Mouse (Mus musculus): ENCODE measurements around the gene Stox2.

The Stox2 gene

DNA sequence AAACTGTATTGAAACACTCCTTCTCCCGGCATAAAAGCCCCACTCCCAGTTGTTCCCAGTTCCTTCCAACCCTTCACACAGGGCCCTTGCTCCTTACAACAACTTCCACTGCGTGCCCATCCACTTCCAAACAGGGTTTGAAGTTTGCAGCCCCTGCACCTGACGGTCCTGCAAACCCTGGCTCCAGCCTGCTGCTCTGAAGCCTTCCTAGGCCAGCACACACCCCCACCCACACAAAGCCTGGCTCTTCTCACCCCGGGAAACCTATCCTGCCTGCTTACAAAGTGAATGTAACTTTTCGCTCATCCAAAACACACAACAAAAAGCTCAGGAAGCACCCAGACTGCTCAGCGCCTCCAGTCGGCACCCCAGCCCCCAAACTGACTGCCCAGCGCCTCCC, 37.1 kb downstream of the Stox2 start:
- DNase-seq (ENCODE audit: low spot score), result no peak

GRCm38 (mm10) chr8:47404852-47405251, 41.3 kb downstream of the Stox2 start:
- DNase-seq (ENCODE audit: low spot score), result no peak

DNA sequence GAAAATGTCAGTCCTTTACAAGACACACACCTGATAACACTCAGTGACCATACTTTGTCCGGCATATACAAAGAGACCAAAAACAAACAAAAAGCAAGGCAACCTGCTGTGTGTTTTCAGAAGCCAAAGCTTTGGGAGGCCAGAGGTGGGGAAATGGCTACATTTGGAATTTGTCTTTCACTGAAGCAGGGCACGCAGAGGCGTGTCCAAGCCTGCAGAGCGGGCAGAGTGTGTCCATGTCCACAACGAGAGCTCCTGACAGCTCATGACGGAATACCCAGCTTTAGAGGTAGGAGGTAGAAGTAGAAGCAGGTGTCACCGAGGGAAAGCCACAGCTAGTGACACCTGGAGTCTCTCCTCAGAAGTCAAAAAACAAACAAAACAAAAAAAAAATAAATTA, 53.2 kb downstream of the Stox2 start:
- DNase-seq (ENCODE audit: low spot score), result no peak

DNA sequence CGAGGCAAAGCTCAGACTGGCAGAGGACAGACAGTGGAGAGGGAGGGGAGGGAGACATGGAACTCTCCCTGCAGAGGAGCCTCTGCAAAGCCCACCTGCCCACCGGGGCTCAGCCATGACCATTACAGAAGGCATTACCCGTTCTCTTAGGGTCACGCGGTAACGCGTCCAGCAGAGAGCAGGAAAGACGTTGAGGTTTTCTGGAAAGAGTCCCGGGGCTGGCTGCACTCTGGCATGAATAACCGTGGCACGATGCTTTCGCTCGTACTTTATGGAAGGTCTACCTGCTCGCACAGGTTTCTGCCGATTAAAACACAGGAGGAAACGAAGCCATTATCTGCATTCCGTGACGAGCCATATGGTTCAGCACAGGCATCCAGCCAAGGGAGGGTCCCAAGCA, 53.9 kb downstream of the Stox2 start:
- no peak for DNase-seq (ENCODE audit: low spot score)

DNA sequence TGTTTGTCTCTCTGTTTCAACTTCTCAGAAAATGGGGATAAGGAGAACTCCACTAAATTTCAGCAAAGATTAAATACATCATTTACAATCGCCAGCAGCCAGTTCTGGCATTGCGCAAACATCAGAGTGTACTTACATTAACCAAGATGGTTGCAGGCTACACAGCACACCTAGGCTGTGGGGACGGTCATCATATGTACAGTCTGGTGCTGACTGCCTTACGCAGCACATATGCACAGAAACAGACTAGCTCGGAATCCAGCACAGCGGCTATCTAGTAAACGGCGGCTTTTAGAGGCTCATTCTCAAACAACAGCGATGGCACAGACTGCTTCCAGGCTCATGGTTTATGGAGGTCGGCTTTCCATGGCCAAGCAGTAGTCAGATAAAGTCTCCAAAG, 54.3 kb downstream of the Stox2 start:
- DNase-seq (ENCODE audit: low spot score), result no peak

GRCm38 (mm10) chr8:47389430-47389829, 56.7 kb downstream of the Stox2 start:
- no peak for DNase-seq (ENCODE audit: low spot score)

GRCm38 (mm10) chr8:47388171-47388570, 58.0 kb downstream of the Stox2 start:
- DNase-seq (ENCODE audit: low spot score), result no peak

- no peak for DNase-seq (ENCODE audit: low spot score)
Observed at GRCm38 (mm10) chr8:47385810-47386209, 60.4 kb downstream of the Stox2 start.

GRCm38 (mm10) chr8:47384151-47384550, 62.0 kb downstream of the Stox2 start:
- DNase-seq (ENCODE audit: low spot score), result no peak

DNA sequence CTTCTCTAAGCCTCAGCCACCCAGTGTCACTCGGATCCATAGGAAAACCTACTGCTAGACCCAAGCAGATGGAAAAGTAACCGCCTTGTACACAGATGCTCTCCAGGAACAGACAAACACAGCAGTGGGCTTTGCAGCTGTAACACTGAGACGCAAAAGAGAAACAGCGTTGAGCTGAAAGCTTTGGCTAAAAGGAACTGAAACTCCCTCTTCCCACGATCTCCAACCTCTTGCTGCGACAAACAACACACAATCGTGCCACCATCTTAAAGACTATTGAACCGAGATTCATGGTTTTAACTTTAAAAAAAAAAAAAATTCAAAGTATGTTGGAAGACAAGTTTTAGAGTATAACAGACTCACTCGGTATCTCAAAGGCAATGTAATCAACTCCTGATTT, 62.5 kb downstream of the Stox2 start:
- DNase-seq (ENCODE audit: low spot score), result no peak

DNA sequence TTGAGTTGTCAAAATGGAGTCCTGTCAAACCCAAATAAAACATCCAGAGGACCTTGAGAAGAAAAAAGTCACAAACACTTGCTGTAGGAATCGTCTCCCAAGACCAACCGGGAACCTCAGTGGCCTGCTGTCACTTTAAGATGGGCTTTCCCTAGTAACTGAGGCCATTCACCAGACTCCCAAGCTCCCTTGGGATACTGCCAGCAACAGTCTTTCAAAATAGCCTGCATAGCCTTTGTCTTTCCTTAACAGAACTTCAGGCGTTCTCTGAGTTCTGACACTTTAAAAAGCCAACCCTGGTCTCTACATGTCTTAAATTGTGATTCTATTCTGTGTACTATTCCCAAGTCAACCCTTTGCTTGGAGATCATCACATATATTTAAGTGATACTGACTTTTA, 64.9 kb downstream of the Stox2 start:
- DNase-seq (ENCODE audit: low spot score), result no peak

DNA sequence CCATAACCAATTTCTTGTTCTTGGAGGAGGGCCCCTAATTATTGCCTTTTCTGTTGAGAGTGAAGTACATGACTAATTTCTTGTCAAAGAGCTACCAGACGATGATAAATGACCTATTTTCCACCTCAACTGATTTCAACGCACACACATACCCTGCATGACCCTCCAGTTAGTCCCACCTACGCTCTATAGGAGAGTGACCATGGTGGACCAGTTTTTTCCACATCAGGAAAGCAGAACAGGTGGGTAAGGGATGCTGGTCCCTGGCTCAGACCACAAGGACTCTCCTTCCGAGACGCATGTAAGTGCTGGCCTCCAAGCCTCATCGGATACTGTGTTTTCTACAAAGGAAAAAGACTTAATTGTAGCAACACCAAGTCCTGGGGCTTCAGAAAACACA, 65.4 kb downstream of the Stox2 start:
- DNase-seq (ENCODE audit: low spot score), result no peak

DNA sequence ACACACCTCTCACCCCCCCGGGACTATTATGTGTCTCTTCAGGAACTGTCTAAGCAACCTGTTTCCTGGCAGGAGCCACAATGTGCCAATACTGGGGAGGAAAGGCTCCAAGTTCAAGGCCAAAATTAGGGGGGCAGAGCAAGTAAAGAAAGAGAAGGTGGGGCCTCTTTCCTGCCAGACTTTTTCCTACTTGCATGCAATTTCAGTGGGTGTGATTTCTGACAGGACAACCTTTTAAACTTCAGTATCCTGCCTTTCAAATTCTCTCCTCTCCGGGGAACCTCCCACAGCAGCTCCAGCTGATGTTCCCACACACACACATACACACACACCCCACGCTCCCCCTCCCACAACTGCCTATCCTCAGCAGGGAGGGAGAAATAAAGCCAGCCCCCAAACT, 66.1 kb downstream of the Stox2 start:
- DNase-seq (ENCODE audit: low spot score), result no peak

GRCm38 (mm10) chr8:47376651-47377050, 69.5 kb downstream of the Stox2 start:
- no peak for DNase-seq (ENCODE audit: low spot score)

DNA sequence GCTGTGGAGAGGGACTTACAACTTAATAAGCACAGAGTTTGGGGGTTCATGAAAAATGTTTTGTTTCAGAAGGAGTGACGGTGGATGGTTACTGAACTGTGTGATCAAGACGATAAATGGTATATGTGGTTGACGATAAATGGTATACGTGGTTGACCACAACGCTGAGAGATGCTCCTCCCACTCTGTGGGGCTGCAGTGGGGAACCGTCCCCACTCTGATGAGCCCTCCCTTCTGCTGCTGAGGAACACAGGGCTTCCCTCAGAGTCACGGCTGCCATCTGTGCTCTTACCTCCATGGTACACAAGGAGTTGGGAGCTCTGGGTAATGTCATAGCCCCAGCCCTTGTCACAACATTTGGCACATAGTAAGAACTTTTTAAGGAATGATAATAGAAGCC, 72.4 kb downstream of the Stox2 start:
- no peak for DNase-seq (ENCODE audit: low spot score)

- DNase-seq (ENCODE audit: low spot score), result no peak
Observed at GRCm38 (mm10) chr8:47371539-47371938, 74.6 kb downstream of the Stox2 start.

DNA sequence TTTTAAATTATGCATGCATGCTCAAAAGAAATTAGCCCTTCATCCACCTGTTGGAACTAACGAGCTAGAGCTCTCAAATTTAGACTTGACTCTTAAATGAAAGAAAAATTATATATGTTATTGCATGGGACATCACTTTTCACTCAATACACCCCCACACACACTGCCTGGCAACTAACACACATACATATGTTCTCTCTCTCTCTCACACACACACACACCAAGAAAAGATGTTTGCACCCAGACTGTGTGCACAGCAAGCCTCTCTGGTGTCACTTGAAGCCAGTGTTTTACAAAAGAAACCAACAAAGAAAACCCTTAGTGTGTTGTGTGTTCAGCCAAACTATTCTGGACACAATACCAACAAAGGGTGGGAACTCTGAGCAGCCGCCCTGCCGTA, 75.1 kb downstream of the Stox2 start:
- DNase-seq (ENCODE audit: low spot score), result no peak

GRCm38 (mm10) chr8:47370421-47371080, 75.6 kb downstream of the Stox2 start:
- peak; percentile 90 for DNase-seq (ENCODE audit: low spot score)

GRCm38 (mm10) chr8:47369949-47370348, 76.2 kb downstream of the Stox2 start:
- DNase-seq (ENCODE audit: low spot score), result no peak

DNA sequence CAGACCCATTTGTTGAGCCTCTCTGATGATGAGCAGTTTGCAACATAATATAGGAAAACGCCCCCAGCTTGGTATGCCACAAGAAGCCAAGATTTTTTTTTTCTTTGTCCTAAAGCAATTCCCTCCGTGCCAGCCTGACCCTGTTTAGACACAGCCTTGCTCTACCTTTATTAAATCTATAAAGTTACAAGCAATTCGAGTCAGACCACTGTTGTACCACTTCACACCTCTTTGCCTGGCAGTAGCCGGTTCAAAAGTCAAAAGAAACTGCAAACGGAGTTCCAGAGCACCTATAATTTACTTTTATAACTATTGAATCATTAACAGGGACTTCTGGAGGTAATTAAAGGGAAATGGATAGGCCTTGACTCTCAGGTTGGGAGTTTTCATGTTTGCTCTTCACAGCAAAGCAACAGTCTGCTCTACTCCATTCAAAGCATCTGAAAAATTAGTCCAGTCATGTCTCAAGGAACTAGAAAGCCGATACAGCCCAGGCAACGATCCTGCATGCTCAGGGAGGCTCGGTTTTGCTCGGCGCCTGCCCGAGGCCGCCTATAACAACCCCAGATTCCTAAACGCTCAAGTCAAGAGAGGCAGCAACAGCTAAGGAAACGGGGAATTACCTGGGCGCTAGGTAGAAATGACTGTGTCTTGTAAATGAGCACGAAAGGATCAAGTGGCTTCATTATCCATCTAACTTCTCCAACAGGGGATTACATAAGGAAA, 77.0 kb downstream of the Stox2 start:
- no peak for DNase-seq (ENCODE audit: low spot score)

- no peak for DNase-seq (ENCODE audit: low spot score)
Observed at GRCm38 (mm10) chr8:47367029-47367428, 79.1 kb downstream of the Stox2 start.

DNA sequence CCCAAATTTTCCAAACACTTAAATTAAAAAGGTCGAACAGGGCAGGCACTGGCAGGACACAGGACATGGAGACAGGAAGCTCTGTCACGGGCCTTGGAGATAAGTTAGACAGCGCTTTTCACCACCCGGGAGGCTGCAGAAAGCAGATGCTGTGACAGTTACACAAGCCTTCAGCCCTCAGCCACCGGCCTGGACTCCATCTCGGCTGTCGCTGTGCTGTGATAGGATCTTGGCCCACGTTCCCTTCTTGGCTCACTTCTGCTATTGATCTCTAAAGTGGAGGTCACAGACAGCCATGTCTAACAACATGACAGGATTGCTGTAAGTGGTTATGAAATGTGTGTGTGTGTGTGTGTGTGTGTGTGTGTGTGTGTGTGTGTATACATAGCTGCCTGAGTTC, 82.9 kb downstream of the Stox2 start:
- no peak for DNase-seq (ENCODE audit: low spot score)

DNA sequence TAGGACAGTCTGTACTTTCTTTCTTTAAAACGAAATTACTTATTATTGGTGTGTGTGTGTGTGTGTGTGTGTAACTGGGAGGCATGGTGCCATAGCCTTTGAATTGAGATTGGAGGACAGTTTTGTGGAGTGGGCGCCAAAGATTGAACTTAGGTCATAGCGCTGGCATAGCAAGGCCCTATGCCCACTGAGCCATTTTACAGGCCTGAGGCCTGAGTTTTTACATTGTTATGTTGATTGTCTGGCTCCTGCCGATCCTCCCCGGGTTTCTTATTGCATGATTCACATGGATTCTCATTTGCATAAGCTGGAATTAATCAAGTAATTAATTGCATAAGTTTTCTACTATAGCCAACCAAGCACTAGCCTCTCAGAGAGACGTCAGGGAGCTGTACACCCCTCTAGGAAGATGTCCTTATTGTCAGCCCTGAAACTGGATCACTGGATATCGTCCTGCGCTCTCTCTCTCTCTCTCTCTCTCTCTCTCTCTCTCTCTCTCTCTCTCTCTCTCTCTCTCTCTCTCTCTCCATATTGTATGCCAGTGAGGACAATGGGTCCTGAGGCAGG, 90.7 kb downstream of the Stox2 start:
- DNase-seq (ENCODE audit: low spot score), result no peak

Data from testis, postnatal 10 days (tissue).